Mouse (Mus musculus): ENCODE data around the gene Aoc1. TPM values are rescaled to one million over a fixed set of nuclear protein-coding genes. Genes with fewer than 3 reads are reported as not detected.
"Not testable (repeated sequence)": the region's sequence is repeated elsewhere in the genome, so short reads cannot be mapped to it uniquely, and the experiment has no call there.

The Aoc1 gene
- polyA plus RNA-seq, 1 experiment = 7.3 TPM

- 67% methylated on average over 4 of the region's 4 CpGs for WGBS
- Histone ChIP-seq H3K27me3 (replicated peaks; ENCODE audit: control insufficient read depth, insufficient read depth, low read length) (no peaks in the 10 kb centered on the region), H3K36me3 (ENCODE audit: control insufficient read depth, insufficient read depth, low read length) (peaks cover 9% of the 10 kb centered on the region; the same call in 1 of the 2 replicates), H3K4me1 (ENCODE audit: control insufficient read depth, insufficient read depth, low read length) (peaks cover 24% of the 10 kb centered on the region), H3K4me3 (ENCODE audit: insufficient read depth, low read depth, low read length) (no peak overlapping the region), H3K27ac (ENCODE audit: insufficient read depth, low read depth, low read length) (peak overlapping the region; percentile 30)
- no peak for DNase-seq
- TF ChIP-seq POLR2A (IDR thresholded peaks at IDR 0.05; ENCODE audit: low read depth, low read length) = no peak
- TF ChIP-seq CTCF (conservative IDR thresholded peaks at IDR 0.05; ENCODE audit: insufficient read depth, insufficient read length, low read depth, low read length) = no peak
Observed at GRCm38 (mm10) chr6:48894203-48894602, 21.5 kb downstream of the Aoc1 start.

GRCm38 (mm10) chr6:48894938-48895818 lies 22.5 kb downstream of the Aoc1 start:
- TF ChIP-seq POLR2A (IDR thresholded peaks at IDR 0.05; ENCODE audit: low read depth, low read length) (no peak), CTCF (conservative IDR thresholded peaks at IDR 0.05; ENCODE audit: insufficient read depth, insufficient read length, low read depth, low read length) (no peak)
- H3K4me3 ChIP-seq (ENCODE audit: insufficient read depth, low read depth, low read length) = no peak overlapping the region
- peaks cover 24% of the 10 kb centered on the region for H3K4me1 ChIP-seq (ENCODE audit: control insufficient read depth, insufficient read depth, low read length)
- no peaks in the 10 kb centered on the region for H3K27me3 ChIP-seq (replicated peaks; ENCODE audit: control insufficient read depth, insufficient read depth, low read length)
- peak overlapping the region; percentile 93 for H3K27ac ChIP-seq (ENCODE audit: insufficient read depth, low read depth, low read length)
- peak; percentile 56 for DNase-seq
- WGBS = 46% methylated on average over 8 of the region's 8 CpGs
- peaks cover 9% of the 10 kb centered on the region; the same call in 1 of the 2 replicates for H3K36me3 ChIP-seq (ENCODE audit: control insufficient read depth, insufficient read depth, low read length)

DNA sequence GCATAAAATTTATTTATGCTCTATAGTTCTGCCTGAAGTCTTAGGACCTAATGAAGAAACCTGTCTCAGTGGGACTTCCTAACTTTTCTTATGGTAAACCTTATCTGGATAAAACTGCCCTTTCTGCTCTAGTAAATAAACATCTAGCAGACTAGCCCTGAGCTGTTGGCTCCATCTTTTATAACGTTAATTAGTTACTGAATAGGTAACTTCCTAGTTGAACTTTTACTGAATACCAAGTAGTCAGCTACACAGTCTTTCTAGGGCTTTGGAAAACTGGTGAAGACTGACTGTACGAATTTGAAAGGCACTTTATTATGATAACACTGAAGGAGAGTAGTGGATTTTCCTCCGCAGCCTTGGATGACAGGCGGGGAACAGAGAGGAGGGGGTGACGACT lies 23.2 kb downstream of the Aoc1 start:
- Histone ChIP-seq H3K4me1 (ENCODE audit: control insufficient read depth, insufficient read depth, low read length) (peaks cover 24% of the 10 kb centered on the region), H3K4me3 (ENCODE audit: insufficient read depth, low read depth, low read length) (0 out of 2 replicates have a peak overlapping the region, but pooled peaks have one; percentile 6), H3K36me3 (ENCODE audit: control insufficient read depth, insufficient read depth, low read length) (peaks cover 9% of the 10 kb centered on the region; the same call in 1 of the 2 replicates), H3K27me3 (replicated peaks; ENCODE audit: control insufficient read depth, insufficient read depth, low read length) (no peaks in the 10 kb centered on the region), H3K27ac (ENCODE audit: insufficient read depth, low read depth, low read length) (peak overlapping the region; percentile 100)
- 34% methylated on average over 5 of the region's 5 CpGs for WGBS
- no peak for TF ChIP-seq CTCF (conservative IDR thresholded peaks at IDR 0.05; ENCODE audit: insufficient read depth, insufficient read length, low read depth, low read length)
- TF ChIP-seq POLR2A (IDR thresholded peaks at IDR 0.05; ENCODE audit: low read depth, low read length) = no peak
- peak; percentile 88 for DNase-seq

- H3K36me3 ChIP-seq (ENCODE audit: control insufficient read depth, insufficient read depth, low read length) = peaks cover 9% of the 10 kb centered on the region; the same call in 1 of the 2 replicates
- DNase-seq = peak; percentile 33
- peaks cover 24% of the 10 kb centered on the region for H3K4me1 ChIP-seq (ENCODE audit: control insufficient read depth, insufficient read depth, low read length)
- peak overlapping the region; percentile 100 for H3K27ac ChIP-seq (ENCODE audit: insufficient read depth, low read depth, low read length)
- no peaks in the 10 kb centered on the region for H3K27me3 ChIP-seq (replicated peaks; ENCODE audit: control insufficient read depth, insufficient read depth, low read length)
- 37% methylated on average over 5 of the region's 5 CpGs for WGBS
- H3K4me3 ChIP-seq (ENCODE audit: insufficient read depth, low read depth, low read length) = no peak overlapping the region
- TF ChIP-seq CTCF (conservative IDR thresholded peaks at IDR 0.05; ENCODE audit: insufficient read depth, insufficient read length, low read depth, low read length) = no peak
- no peak for TF ChIP-seq POLR2A (IDR thresholded peaks at IDR 0.05; ENCODE audit: low read depth, low read length)
Observed at GRCm38 (mm10) chr6:48896956-48897355, 24.3 kb downstream of the Aoc1 start.

DNA sequence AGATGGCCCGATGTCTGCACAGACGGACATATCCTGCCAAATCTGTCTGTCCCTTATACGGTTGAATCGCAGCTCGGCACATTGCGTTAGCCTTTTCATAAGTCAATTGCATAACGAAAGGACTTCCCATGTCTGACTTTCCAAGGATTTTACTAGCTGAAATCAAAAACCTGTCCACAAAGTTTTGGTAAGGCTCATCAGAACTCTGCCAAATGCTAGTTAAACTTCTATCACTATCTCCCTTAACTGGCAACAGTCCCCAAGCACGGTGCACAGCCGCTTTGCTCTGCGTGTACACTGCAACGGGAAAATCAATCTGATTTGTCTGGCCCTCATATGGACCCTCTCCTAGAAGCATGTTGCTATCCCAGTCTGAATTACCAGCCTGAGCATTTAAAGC lies 28.6 kb downstream of the Aoc1 start:
- 55% methylated on average over 11 of the region's 11 CpGs for WGBS

GRCm38 (mm10) chr6:48902511-48903406 lies 30.1 kb downstream of the Aoc1 start:
- 40% methylated on average over 17 of the region's 17 CpGs for WGBS

More for the DNA sequence above, 28.6 kb downstream of the Aoc1 start:
- Histone ChIP-seq H3K4me1 (ENCODE audit: control insufficient read depth, insufficient read depth, low read length) (peaks cover 17% of the 10 kb centered on the region; the same call in 1 of the 2 replicates), H3K27ac (ENCODE audit: insufficient read depth, low read depth, low read length) (peak overlapping the region; percentile 91), H3K4me3 (ENCODE audit: insufficient read depth, low read depth, low read length) (peak overlapping the region; percentile 51)
- not testable (repeated sequence) for H3K27me3 ChIP-seq (replicated peaks; ENCODE audit: control insufficient read depth, insufficient read depth, low read length); H3K36me3 ChIP-seq (ENCODE audit: control insufficient read depth, insufficient read depth, low read length)
- DNase-seq = peak; percentile 74

More at GRCm38 (mm10) chr6:48902511-48903406, 30.1 kb downstream of the Aoc1 start:
- Histone ChIP-seq H3K27me3 (replicated peaks; ENCODE audit: control insufficient read depth, insufficient read depth, low read length) (no peaks in the 10 kb centered on the region), H3K27ac (ENCODE audit: insufficient read depth, low read depth, low read length) (peak overlapping the region; percentile 100), H3K36me3 (ENCODE audit: control insufficient read depth, insufficient read depth, low read length) (no peaks in the 10 kb centered on the region), H3K4me3 (ENCODE audit: insufficient read depth, low read depth, low read length) (peak overlapping the region; percentile 95), H3K4me1 (ENCODE audit: control insufficient read depth, insufficient read depth, low read length) (peaks cover 7% of the 10 kb centered on the region; the same call in 1 of the 2 replicates)
- DNase-seq = peak; percentile 94
- peak; percentile 24 for TF ChIP-seq POLR2A (IDR thresholded peaks at IDR 0.05; ENCODE audit: low read depth, low read length)
- TF ChIP-seq CTCF (conservative IDR thresholded peaks at IDR 0.05; ENCODE audit: insufficient read depth, insufficient read length, low read depth, low read length) = no peak
